Mouse (Mus musculus): ENCODE measurements around the gene Rab3il1.

The Rab3il1 gene

DNA sequence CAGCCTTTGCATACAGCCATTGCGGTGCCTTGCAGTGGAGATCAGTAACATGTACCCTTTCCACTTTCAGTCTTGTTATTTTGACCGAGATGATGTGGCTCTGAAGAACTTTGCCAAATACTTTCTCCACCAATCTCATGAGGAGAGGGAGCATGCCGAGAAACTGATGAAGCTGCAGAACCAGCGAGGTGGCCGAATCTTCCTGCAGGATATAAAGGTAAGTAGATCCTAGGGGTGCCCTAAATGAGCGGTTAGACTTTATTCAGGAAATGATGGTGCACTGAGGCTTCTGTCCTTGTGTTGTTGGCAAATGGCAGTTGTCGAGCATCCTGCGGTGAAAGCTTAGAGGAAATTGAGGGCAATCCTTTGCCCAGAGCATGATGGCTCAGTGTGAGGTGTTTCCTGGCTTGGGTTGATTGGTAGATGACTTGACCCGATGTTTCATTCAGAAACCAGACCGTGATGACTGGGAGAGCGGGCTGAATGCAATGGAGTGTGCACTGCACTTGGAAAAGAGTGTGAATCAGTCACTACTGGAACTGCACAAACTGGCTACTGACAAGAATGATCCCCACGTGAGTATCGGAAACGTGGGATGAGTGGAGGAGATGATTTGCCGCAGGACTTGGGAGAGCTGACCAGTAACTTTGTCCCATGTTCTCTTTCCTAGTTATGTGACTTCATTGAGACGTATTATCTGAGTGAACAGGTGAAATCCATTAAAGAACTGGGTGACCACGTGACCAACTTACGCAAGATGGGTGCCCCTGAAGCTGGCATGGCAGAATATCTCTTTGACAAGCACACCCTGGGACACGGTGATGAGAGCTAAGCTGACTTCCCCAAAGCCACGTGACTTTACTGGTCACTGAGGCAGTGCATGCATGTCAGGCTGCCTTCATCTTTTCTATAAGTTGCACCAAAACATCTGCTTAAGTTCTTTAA, 17.1 kb upstream of the Rab3il1 start:
- no peak for DNase-seq

DNA sequence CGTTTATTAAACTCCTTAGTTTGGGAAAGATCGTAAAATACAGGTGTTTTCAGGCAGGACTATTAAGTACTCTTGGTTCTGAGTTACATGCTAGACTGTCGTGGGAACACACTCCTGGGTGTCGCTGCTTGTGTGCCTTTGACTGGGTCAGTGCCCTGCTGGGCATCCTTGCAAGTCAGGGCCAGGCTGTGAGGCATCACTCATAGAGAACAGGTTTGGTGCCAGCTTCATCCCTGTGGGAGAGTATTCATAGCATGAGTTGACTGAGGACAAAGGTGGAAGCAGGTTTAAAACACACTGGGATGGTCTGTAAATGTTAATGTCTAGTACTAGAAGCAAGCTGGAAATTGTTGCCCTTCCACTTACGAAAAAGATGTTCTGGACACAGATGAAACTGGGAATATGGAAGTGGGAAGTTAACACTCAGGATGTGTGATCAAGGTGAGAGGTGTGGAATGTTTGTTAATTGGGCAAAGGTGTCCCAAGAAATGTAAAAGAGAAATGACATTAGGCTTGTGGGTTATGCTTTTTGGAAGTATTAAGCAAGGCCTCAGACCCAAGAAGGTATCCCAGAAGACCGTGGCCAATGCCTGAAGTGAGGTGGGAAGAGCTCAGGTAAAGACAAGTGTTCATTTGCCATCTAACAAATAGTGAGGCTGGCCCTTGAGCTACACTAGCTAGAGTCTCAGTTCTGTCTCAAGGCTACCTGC, 16.1 kb upstream of the Rab3il1 start:
- DNase-seq: peak in 1 of 2 experiments; percentile 45

DNA sequence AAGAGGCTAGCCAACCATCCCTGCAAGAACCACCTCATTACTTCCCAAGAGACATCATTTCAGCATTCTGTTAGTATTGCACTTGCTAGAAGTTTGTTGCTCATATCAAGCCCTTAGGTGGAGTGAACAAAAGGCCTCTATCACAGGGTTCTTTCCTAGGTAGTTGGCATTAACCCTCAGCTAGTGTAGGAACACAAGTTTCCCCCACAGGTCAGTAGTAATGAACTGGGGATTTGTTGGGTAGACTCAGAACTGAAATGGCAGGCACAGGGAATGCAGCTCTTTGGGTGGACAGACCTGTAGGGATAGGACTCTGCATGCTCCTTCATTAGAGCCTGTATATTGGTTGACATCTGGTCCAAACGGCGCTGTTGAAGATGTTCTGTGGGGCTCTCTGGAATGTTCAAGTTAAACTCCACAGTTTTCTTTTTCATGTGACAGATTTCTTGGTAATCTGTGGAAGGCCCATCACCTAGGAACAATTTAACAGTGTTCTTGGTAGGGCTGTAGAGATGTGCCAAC, 15.5 kb upstream of the Rab3il1 start:
- no peak for DNase-seq

DNA sequence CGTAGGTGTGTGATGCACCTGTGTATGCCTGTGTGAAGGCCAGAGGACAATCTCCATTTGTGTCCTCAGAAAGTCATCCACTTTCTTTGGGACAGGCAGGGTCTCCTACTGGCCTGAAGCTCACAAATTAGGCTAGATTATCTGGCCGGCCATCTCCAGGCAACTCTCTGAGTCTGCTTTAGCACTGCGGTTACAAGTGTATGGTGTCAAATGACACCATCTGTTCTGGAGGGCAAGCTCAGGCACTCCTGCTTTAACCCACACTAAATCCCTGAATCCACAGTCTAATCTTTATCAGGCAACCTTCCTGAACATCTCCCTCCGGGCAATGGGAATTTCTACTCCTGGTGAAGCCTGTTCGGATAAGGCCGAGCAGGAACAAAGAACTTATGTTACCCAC, 14.3 kb upstream of the Rab3il1 start:
- DNase-seq: no peak

DNA sequence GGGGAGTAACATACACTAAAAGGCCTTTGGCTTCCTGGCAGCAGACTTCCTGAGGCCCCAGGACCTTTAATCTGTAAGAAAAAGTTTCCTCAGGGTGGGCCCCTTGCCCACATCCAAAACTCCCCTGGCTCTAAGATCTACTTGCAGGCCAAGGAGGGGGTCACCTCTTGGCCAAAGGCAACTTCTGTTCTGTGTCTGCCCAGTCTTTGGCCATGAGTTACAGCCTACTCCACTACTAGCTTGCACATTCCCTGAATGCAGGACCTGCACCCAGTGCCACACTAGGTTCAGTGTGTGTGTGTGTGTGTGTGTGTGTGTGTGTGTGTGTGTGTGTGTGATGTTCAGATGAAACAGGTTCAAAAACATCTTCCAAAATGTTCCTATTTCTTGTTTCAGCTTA, 13.9 kb upstream of the Rab3il1 start:
- no peak for DNase-seq

DNA sequence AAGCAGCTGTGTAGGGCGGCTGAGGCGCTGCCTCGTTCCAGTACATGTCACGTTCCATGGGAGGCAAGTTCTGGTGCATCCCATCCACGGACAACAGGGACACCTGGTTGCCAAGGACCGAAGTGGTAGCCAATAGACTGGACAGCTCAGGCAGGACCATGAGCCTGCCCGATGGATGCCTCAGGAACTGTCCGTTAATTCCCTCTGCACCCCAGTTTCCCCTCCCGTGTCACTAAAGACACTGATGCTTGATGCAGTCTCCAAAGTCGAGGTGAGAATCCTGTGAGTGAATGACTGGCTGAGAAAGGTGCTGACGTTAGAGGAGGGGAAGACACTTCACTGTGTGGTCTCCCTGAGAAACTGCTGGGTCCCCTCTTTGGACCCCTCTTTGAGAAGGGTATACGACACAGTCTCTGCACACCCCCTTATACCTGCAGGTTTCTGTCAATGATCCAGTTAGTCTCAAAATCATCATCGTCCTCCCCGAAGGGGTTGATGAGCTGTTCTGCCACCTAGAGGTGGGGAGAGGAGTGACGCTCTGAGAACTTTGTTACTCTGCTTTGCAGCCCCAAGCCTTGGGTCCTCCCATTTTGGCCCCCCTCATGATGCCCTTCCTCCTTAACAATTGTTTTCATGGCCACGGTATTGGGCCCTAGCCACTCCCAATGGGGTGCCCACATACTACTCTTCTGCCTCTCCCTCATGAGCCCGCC, 12.1 kb upstream of the Rab3il1 start:
- no peak for DNase-seq

DNA sequence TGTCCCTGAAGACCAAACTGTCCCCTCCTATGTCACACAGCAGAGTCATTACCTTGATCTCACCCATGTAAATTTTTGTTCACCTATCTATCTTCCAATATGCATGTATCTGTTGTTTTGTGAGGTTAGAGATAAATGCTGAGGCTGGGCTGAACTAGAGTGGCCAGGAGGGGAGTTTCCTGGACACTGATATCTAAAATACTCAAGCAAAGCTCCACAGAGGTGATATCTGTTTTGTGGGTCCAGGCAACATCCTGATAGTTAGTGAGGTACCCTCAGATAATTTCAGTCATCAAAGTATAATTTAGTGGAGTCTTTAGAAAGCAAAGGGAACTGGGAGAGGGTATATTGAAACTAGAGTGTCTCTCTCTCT, 11.6 kb upstream of the Rab3il1 start:
- DNase-seq: no peak

DNA sequence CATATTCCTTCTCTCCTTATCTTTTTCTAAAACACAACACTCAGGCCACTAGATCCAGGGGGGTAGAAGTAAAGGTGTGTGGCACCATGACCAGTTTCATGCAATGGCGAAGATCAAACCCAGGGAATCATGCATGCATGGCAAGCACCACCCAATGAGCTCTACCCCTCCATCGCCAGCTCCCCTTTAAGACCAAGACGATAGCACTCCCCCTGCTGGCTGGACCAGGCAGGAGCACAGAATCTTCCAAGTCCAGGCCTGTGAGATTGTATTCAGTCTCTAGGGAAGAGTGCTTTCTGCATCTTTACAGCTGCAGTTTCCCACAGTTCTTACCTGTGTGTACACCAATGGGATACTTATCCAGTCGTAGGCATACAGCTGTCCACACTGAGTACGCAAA, 10.2 kb upstream of the Rab3il1 start:
- DNase-seq: peak; percentile 84 to 89

DNA sequence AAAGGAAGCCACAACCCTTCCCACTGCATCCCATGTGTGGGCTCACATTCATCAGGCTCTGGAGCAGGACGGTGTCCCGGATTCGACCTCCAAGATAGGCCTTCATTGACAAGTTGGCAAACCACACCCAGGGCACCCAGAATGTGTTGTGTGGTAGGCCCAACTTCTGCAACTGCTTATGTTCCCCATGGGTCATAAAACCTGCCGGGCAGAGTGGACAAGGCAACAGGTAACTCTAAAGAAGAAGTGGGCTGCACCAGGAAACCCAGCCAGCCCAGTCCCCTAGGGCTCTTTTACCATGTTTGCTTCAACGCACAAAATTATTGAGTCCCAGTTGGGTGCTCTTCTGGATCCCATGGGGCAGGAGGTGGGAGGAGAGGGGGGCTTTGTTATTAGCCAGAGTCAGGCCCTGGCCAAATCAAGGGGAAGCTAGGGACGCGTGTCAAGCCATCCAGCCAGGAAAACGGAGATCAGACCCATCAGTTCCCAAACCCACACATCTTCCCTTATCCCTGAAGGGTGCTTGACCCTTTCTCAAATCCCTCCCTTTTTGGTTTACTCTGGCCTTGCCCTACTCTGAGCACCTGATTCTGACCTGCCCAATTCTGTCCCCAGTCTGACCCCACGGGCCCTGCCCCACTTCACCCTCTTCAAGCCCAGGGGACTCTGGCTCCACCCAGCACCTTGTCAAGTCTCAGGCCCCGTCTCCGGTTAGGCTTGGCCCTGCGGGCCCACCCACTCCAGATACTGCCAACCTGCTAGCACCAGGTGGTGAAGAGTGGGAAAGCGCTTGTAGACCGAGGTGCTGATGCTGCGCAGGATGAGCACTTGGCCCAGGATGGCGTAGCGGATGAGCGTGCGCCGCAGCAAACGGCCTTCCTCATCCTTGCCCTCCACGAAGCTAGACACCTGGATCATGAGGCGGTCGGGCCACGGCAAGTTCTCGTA, 9.2 kb upstream of the Rab3il1 start:
- peak in 1 of 2 experiments; percentile 58 for DNase-seq

DNA sequence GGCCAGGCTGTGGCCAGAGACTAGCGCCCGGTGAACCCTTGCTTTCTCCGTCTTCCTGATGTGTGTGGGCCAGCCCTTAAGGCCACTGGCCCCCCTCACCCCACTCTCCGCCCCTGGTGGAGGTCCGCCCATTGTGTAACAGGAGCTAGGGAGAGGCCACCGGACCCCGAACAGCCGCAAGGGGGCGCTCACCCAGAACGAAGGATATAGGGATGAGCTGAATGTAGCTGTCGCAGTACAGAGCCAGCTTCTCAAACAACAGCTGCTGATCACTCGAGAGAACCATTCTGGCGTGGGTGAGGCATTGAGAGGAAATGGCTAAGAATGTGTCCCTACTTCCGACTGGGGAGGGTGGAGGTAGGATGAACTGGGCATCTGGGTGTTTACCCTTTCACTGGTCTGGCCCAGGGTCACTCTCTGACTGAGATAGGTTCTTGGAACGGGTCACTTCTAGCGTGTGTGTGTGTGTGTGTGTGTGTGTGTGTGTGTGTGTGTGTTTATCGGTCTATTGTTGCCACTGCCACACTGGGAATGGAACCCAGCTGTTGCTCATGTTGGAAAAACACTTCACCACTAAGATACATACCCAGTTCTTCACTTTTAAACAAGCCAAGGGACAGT, 8.3 kb upstream of the Rab3il1 start:
- peak; percentile 91 to 93 for DNase-seq

DNA sequence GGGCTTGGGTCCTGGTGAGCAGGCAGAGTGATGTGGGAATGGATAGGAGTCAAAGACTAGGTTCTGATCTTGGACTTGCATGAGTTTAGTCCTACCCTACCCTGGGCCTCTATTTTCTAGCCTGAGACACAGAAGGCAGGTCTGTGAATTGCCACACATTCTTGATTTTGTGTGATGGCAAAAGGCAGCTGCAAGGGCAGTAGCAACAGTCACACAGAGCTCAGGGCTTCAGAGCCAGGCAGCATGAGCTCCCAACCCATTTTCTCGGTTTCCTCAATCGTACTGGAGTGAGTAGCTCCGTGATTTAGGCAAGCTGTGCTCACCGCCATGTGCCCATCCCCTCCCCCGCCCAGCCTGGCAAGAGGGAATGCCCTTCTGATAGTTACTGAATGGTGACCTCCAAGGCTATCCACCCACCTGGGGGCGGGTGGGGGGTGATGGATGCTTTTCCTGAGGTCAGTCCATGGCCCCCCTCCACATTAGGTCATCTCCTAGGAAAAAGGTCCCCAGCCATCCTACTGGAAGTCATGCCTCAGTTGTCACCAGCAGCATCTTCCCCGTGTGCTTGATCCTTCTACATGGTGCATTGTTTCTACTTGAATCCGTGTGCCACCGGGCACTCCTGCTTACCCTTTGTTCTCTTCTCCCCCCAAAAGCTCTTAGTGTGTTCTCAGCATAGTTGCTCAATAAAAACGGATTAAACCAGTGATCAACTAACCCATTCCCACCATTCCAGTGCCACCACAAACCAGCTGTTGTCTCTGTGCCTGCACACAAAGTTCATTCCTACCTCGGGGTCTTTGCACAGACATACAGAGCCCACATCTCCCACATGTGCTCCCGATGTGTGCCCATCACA, 4.0 kb upstream of the Rab3il1 start:
- no peak for DNase-seq

DNA sequence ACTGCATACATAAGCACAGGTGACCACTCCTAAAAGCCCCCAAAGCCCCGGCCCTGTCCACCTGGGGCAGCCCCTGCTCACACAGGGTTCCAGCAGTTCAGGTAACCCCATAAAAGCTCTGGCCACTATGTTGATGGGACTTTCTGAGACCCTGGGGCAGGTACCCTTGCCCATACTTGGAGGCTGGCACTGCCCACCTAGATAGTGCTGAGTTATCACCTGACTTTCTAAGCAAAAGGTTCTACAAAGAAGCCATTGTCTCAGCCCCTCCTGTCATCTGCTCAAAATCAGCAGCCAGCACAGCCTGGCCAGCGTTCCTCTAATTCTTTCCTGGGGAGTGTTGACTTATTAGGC, 3.4 kb upstream of the Rab3il1 start:
- DNase-seq: no peak

DNA sequence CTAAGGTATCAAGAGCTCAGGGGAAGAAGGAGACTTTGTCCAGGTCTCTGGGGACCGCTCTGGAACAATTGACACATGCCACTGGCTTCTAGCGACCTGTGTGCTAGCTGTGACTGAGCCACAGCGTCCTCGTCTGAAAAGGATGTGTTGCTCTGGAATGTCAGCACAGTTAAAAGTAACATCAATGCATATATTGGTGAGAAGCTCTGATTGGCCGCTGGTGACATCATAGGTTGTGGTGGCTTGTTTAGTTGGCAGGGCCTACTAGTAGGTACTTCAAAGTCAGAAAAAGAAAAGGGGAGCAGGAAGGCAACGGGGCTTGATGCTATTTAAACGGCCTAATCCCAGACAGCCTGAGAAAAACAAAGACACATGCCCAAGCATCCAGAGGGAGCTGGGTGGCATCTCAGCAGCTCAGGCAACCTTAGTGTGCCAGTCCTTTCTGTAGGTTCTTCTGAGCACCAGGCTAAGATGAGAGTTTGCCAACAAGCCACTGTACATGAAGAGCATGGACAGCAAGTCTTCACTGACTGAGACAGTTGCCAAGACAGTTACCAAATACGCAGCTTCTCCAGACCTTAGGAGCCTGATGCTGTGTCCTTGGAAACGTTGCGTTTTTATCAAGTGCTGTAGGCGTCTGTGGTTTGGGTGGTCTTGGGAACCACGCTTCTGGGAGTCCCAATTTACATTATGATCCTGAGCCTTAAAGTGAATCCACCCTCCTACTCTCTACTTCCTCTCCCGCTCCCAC, 2.6 kb upstream of the Rab3il1 start:
- no peak for DNase-seq

DNA sequence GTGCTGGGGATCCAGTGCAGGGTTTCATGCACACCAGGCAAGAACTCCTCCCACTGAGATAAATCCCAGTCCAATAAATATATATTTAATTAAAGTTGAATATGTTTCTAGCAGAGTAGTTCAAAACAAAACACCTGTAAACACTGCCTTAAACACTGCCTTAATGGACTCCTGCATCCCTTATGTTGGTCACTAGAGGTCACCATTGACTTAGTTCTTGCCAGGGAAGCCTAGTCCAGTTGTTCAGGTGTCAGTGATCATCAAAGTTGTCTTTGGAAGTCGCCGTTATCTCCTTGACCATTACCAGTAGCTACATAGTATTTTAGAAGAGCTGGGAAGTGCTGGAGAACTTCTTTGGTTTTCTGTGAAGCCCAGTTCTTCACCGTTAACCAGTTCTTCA, 1.1 kb upstream of the Rab3il1 start:
- peak in 1 of 2 experiments; percentile 62 for DNase-seq

DNA sequence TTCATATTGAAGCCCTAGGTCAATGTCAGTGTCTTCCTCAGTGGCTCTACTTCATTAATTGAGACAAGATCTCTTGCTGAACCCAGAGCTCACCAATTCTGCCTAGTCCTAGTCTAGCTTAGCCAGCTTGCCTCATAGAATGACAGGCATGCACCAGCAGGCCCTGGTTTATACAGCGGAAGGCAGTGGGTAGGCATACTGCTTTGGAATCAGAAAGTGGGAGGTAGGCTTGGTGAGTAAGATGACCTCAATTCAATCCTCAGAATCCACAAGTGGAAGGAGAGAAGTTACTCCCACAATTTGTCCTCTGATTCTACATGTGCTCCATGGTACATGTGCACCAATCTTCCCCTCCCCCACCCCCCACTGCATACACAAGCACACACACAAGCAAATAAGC, 2.2 kb downstream of the Rab3il1 start:
- no peak for DNase-seq

DNA sequence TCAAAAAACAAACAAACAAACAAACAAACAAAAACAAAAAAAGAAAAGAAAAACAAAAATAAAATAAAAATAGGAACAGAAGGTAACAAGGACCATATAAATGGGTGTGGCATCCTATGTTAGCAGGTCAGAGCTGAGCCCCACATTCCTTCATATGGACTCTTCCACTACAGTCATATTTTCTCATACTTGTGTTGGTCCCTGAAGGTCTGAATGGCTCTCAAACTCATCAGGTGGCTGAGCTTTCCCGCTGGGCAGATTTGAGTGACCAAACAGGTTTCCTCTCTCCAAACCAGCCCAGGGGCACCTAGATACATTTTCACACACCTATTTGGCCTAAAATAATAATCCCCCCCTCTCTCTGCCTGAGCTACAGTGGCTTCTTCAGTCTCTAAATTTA, 9.9 kb downstream of the Rab3il1 start:
- DNase-seq: no peak

DNA sequence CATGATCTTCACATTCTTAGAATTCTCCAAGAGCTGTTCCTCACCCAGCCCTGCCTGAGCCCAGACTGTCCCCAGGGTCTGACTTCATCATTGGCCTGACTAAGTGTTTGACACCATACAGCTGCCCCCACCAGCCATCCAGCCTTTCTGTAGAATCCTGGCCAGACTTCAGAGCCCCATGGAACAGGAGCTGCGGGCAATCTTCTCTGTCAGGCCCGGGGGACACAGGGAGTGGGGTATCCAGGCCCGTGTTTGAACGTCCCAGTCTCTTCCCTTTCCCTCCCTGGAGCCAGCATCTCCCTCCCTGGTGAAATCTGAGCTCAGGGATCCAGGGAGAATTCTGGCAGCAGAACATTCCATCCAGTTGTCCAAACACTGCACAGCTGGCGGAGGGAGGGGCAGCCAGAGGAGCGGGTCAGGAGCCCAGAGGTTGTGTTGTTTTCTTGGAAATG, 11.4 kb downstream of the Rab3il1 start:
- peak; percentile 49 to 69 for DNase-seq

DNA sequence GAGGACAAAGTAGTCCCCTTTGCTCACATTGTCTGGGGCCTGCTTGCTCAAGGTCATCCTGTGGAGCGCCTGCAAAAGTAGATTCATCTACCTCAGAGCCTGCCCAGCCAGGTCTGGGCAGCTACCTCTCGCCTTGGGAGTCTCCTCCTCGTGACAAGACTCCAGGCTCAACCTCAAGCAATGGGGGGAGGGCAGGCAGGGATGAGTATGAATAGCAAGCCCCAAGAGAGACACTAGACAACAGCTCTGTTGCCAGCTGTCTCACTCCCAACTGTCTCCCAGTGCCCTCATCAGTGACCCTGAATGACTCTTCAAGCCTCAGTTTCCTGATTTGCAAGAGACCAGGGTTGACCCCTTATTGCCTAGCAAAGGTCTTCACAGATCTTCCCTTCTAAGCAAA, 11.9 kb downstream of the Rab3il1 start:
- DNase-seq: peak in 1 of 2 experiments; percentile 59

DNA sequence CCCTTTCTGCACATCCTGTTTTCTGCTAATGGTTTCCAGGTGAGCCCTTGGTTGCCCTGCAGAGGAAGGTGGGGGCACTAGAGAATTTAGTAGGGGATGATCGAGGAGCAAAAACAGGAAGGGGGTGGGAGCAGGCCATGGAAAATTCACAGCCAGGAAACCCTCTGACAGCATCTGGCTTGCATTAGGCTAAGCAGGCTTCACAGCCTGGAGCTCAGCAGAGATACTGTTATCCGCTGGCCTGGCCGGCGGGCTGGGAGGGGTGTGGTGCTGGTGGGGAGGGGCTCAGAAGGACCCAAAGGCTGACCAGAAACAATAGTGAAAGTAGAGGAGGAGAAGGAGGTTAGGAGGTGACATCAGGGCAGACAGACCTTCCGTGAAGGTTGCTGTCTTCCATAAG, 12.4 kb downstream of the Rab3il1 start:
- peak in 1 of 2 experiments; percentile 67 for DNase-seq

DNA sequence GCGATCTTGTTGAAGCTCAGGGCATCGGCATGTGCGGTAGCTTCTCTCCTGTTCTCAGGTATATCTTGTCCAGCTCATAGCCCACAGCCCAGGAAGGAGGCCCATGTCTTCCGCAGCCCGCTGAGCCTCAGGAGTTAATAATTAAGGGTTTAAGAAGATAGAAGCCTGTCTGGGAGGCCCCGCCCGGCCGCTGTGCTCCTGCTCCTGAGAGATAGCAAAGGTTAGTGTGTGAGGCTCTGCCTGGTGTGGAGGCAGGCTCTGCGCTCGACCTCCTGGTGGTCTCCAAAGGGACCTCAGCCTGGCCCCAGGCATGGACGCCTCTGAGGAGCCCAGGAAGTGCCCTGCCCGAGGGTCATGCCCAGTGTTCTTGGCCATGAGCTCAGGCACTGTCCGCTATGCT, 13.4 kb downstream of the Rab3il1 start:
- DNase-seq: peak; percentile 72 to 84
